Mouse (Mus musculus) monocyte, adult 5-6 weeks (primary cell): ENCODE measurements around the gene Ptpn1. TPM values are rescaled to one million over a fixed set of nuclear protein-coding genes. Genes with fewer than 3 reads are reported as not detected.
A peak's percentile ranks its signal among the peaks of the same experiment; 100 is the strongest.

Experiments used
- ATAC-seq: fragments of 153-309, 156-312 bp; replicated peaks from 2 replicates; pipeline ENCODE4 v1.8.0; 2017; ENCODE audit warnings: mild to moderate bottlenecking; ENCODE audit not compliant: low TSS enrichment, insufficient number of reproducible peaks, severe bottlenecking, poor library complexity, low FRiP score
- total RNA-seq: library from RNA; stranded (forward); fragments of 200-1000, 200-491, 200-594 nt; gene quantifications from 3 replicates; pipeline ENCODE4 v1.2.3, GENCODE M21; 2017

Gene Ptpn1
- total RNA-seq, 1 experiment from 2014 or later: 318 TPM

- ATAC-seq: peak; percentile 24; the same call in 1 of the 2 replicates
These were observed 64.2 kb downstream of the Ptpn1 start for GRCm38 (mm10) chr2:167995870-167996635.

DNA sequence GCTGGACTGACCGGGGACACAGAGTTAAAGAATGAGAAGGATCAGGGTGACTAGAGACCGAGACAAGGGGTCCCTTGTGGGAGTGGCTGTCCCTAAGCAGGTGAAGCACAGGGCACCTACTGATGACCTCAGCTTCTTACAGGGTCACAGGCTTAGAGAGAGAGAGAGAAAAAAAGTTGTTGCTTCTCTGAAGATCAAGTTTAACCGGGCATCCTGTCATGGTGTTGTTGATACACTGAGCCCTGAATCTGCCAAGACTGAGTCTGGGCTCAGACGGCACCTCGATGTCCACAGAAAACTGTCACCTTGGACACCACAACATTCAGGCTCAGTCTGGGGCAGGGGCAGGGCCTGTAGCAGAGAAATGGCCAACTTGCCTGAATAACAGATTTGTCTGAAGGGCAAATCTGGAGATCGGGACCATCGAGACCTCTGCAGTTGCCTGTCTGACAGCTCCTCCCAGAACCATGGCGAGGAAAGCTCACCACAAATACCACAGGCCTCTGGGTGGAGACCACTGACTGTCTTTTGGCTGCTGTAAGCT is 64.9 kb downstream of the Ptpn1 start:
- ATAC-seq: 0 out of 2 replicates have a peak, but pooled peaks have one; percentile 4

- ATAC-seq: peak; percentile 42; the same call in 1 of the 2 replicates
These were observed 65.7 kb downstream of the Ptpn1 start for GRCm38 (mm10) chr2:167997562-167997961.

DNA sequence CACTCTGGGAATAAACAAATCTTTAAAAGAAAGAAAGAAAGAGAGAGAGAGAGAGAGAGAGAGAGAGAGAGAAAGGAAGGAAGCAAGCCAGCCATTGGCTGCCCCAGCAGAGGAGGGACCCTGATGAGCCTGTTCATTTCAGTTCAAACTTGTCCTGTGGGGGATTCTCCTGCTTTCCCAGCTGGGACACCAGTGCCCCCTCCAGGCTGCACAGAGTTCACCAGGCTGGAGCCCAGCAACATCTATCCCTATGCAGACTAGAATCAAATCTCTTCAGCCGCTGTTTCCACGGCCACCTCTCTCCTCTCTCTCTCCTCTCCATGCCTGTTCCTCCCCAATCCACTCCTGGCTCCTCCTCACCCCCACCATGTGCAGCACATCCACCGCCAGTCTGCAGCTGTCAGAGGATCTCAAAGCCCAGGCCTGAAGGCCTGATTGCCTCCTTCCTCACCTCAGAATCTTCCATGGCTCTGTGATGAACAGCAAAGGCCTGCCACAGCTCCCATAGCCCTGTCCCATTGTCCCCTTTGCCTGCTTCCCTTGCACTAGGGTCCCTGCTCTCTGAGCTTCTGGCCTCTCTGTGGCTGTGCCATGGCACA is 67.4 kb downstream of the Ptpn1 start:
- ATAC-seq: no peak

GRCm38 (mm10) chr2:168002188-168002587 is 70.3 kb downstream of the Ptpn1 start:
- ATAC-seq: no peak

- ATAC-seq: no peak
These were observed 71.0 kb downstream of the Ptpn1 start for GRCm38 (mm10) chr2:168002884-168003283.

DNA sequence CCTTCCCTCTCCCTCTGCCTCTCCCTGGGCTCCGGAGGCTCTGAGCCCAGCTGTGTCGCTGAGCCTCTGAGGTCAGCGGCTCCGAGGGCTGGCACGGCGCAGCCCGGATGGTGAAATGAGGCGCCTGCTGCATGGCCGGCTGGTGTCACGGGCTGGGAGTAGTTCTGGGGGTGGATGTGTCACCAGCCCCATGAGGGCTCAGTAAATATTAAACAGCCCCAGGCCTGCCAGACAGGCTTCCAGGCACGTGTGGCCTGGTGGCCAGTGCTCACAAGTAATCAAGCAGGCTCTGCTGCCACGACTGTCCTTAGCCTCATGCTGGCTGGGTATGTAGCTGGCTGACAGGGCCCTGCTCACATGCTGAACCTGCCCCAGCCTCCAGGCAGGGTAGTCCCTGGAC is 71.6 kb downstream of the Ptpn1 start:
- no peak for ATAC-seq

DNA sequence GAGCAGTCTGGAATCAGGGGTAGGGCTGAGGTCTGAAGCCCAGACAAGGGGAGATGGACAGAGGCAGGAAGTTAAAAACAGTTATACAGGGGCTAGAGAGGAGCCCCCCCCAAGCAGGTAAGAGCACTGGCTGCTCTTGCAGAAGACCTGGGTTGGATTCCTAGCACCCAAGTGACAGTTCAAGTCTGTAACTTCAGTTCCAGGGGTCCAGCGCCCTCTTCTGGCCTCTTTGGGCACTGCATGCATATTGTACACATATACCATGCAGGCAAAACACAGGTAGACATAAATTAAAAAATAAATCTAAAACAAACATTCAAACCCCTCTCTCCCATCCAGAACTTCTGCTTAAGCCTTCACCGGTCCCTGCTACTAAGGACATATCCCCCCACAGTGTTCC is 72.5 kb downstream of the Ptpn1 start:
- ATAC-seq: no peak

DNA sequence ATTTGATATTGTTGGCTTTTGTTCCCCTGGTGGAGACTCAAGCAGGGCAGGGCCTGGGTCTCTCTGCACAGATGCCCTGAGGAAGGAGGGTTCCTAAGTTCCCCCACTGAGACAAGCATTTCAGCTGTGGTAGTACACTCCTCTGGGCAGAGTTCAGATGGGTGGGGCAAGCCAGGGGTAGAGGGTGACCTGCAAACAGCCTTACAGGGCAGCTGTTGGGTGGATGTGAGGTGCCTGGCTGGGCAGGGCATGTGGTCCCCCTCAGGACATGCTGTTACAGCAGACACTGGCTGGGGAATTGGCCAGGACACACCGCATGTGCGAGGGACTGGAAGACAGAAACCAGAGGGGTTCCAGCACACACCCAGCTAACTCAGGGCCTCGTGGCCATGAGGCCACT is 73.1 kb downstream of the Ptpn1 start:
- no peak for ATAC-seq

DNA sequence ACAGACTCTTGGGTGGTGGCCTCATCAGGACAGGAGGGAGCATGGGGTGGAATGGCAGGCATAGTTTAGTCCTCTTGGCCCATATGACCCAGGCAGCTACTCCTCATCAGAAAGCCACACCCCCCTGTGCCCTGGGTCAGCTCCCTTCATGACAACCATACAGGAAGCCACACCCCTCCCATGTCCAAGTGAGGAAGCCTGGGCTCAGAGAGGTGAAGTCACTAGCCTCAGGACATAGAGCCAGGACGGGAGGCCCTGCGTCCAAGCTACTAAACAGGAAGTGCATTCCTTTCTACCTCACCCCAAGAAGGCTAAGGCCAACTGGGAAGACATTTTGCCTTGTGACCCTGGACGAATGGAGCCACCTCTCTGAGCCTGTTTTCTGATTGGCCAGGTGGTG is 73.8 kb downstream of the Ptpn1 start:
- ATAC-seq: peak; percentile 58

DNA sequence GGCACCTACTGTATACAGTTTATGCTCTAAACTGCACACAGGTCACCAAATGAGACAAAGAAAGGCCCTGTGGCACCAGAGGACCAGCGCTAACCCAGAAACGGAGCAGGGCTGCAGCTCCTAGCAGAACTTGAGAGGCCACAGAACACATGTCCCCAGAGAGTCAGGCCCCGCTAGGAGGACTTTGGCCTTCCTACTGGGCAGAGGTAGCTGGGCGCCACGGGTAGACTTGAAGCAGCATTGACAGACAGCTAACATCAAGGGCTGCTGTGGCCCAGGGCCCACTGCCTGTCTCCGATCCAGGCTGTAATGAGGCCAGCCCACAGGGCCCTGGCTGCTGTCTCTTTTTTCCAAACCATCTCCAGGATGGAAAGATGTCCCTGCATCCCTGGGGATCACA is 74.6 kb downstream of the Ptpn1 start:
- no peak for ATAC-seq

GRCm38 (mm10) chr2:168008132-168008531 is 76.3 kb downstream of the Ptpn1 start:
- no peak for ATAC-seq

DNA sequence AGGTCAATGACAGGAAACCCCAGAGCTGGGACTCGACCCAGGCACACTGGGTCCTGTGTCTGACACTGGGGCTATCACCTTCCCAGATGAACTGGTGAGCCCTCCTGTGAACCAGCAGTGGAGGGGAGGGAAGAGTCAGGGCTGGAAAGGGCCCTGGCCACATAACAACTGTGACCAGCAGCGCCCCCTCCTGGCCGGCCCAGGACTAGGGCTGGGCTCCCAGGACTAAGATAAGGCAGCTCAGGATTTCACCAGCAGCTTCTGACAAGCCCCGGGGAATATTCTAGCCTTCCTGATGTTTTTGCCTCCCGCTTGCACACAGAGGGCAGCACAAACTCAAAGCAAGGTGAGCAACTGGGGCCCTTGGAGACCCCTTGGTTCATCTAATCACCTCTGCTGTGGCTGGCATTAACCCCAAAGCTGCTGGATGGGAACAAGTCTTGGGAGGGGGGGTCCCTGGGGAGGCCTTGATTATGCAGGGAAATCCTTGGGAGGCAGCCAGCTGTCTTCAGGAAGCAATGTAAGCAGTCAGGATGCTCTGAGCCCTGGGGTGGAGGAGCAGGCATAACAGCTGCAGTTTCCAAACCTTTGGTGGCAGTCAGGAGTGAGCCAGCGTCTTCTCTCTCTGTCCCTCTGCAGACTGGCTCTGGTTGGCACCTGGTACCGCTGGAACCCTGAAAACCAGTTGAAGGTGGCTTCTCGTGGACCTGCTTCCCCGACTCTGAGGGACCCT is 78.2 kb downstream of the Ptpn1 start, which contains the start of gene Ripor3:
Gene Ripor3, minus strand, starts transcription at position 683 of the 733 bp plus-strand sequence.
- ATAC-seq: peak; percentile 60

DNA sequence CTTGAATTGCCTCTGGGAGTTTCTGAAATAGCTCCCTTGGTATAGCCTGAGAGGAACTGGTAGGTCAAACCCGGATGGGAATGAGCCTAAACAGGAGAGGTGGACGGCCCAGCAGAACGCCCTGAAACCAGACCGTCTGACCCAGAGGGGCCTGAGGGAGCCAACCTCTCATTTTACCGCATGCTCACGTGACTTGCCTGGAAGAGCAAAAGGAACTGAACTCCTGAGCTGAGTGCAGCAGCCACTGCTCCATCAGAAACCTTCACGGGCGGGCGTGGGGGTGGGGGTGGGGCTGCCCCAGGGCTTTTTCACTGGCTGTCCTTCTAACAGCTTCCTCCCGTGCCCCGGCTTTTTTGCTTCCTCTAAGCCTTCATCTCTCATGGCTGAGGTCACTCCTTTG is 79.0 kb downstream of the Ptpn1 start:
- ATAC-seq: no peak

- peak; percentile 57 for ATAC-seq
These were observed 85.1 kb downstream of the Ptpn1 start for GRCm38 (mm10) chr2:168016951-168017391.

GRCm38 (mm10) chr2:168019201-168019715 is 87.4 kb downstream of the Ptpn1 start:
- no peak for ATAC-seq

- ATAC-seq: 0 out of 2 replicates have a peak, but pooled peaks have one; percentile 3
These were observed 92.0 kb downstream of the Ptpn1 start for GRCm38 (mm10) chr2:168023763-168024402.

GRCm38 (mm10) chr2:168025174-168025573 is 93.3 kb downstream of the Ptpn1 start:
- no peak for ATAC-seq
